Comparison of ENCODE assay signal across 8 mouse cellular contexts in the genomic region with DNA sequence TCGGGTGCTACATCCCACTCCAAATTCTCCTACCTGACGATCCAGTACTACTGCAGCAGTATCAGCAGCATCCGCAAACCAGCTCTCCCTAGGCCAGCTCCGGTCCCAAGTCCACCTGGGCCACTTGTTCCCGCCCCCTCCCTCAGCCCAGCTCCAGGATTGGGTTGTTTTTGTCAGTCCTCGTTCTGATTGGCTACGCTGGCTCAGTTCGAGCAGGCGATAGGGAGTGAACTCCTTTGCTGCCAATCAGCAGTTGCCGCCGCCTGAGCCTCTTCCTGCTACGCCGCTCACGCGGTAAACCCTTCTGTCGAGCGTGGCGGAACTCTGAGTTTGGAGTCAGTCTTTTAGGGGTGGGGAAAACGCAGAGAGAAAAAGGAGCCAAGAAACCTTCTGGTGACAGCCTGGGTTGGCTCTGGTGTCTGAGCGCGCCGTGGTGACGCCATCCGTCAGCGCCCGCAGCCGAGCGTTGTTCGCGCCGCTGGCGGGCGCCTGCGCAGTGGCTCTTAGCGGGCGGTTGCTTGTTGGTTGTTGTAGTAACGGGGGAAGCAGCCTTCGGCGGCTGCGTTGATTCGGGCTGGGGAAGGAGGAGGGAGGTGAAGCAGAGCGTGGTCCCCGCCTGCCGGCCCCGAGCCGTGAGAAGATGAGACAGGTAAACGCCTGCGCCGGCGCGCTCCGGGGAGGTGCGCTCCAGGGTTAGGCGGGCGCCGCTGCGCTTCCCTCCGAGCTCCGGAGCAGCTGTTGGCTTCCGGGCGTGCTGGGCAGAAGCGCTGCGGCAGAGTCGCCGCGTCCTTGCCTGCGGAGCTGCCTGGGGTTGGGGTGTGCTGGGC. TPM values are rescaled to one million over a fixed set of nuclear protein-coding genes. Genes with fewer than 3 reads are reported as not detected.
DNase-seq lines count a peak whose midpoint lies in the region; ATAC-seq lines count a peak whose summit lies in the region.

A gene (minus strand): TSS at position 113 of the 827 bp plus-strand sequence.
A gene (plus strand): TSS at position 222 of the 827 bp plus-strand sequence.

- under 1% methylated on average over 67 of the region's 67 CpGs for WGBS in heart, embryonic 10.5 days
- WGBS in kidney, embryonic 15.5 days, result under 1% methylated on average over 67 of the region's 67 CpGs

- no peaks in the 10 kb centered on the region for H3K9me3 ChIP-seq in heart, embryonic 10.5 days
- no peaks in the 10 kb centered on the region for H3K9me3 ChIP-seq in kidney, embryonic 15.5 days (replicated peaks)

- ATAC-seq in erythroblast, adult 5-6 weeks (replicated peaks; ENCODE audit: low FRiP score, poor library complexity, severe bottlenecking), result peak; percentile 94
- peak; percentile 99 for ATAC-seq in kidney, embryonic 15.5 days (replicated peaks; ENCODE audit: low FRiP score)
- ATAC-seq in monocyte, adult 5-6 weeks (replicated peaks; ENCODE audit: insufficient number of reproducible peaks, low FRiP score, low TSS enrichment, poor library complexity, severe bottlenecking), result peak; percentile 94

- no peaks in the 10 kb centered on the region for H3K27me3 ChIP-seq in heart, embryonic 10.5 days (ENCODE audit: insufficient read depth, poor library complexity, severe bottlenecking)
- H3K27me3 ChIP-seq in kidney, embryonic 15.5 days, result no peaks in the 10 kb centered on the region

- H3K36me3 ChIP-seq in heart, embryonic 10.5 days, result peaks cover 46% of the 10 kb centered on the region
- H3K36me3 ChIP-seq in kidney, embryonic 15.5 days, result peaks cover 28% of the 10 kb centered on the region

- peak within 1 kb of the TSS; percentile 91 for H3K4me3 ChIP-seq in heart, embryonic 10.5 days
- peak within 1 kb of the TSS; percentile 62 for H3K4me3 ChIP-seq in kidney, embryonic 15.5 days (replicated peaks)

- peak; percentile 95 to 97 for DNase-seq in B cell, adult 2 months
- peak; percentile 99 for DNase-seq in brain, adult 2 months (ENCODE audit: low read depth, low spot score)
- DNase-seq in heart, embryonic 10.5 days (ENCODE audit: low spot score), result peak; percentile 98
- DNase-seq in liver, result peak; percentile 94
- peak; percentile 93 to 96 for DNase-seq in spleen, postnatal 4 days (ENCODE audit: low spot score in 2 of 2)

- H3K9ac ChIP-seq in kidney, embryonic 15.5 days, result peak within 1 kb of the TSS; percentile 61

- peaks cover 34% of the 10 kb centered on the region for H3K4me1 ChIP-seq in heart, embryonic 10.5 days
- H3K4me1 ChIP-seq in kidney, embryonic 15.5 days, result peaks cover 21% of the 10 kb centered on the region

- H3K27ac ChIP-seq in heart, embryonic 10.5 days, result peak within 1 kb of the TSS; percentile 97
- H3K27ac ChIP-seq in kidney, embryonic 15.5 days, result peak within 1 kb of the TSS; percentile 99

- peak within 1 kb of the TSS; percentile 79 for H3K4me2 ChIP-seq in kidney, embryonic 15.5 days

RNA-seq across cellular contexts. Expression of the first gene that starts in this region (rescaled TPM):
- total RNA-seq in erythroblast, adult 5-6 weeks (2015; ENCODE audit: low replicate concordance), result 15.0 and 22.3 TPM in 2 replicates
- 12.8 and 23.6 TPM in 2 replicates for total RNA-seq in erythroblast, adult 5-6 weeks (2017; ENCODE audit: low replicate concordance)
- 109 and 114 TPM in 2 replicates for polyA plus RNA-seq in heart, embryonic 10.5 days (2016; fragmentation: Nextera tagmentation; extraction: Ambion mirVana)
- 116 and 117 TPM in 2 replicates for polyA plus RNA-seq in kidney, embryonic 15.5 days (2015; fragmentation: Nextera tagmentation; extraction: Ambion mirVana)
- 17.2 to 32.8 TPM (median 25.8 TPM) in 3 replicates for total RNA-seq in monocyte, adult 5-6 weeks (2017)

RNA-seq across cellular contexts. Expression of the second gene that starts in this region (rescaled TPM):
- total RNA-seq in erythroblast, adult 5-6 weeks (2015; ENCODE audit: low replicate concordance), result 3.8 and 8.8 TPM in 2 replicates
- 11.3 and 12.1 TPM in 2 replicates for total RNA-seq in erythroblast, adult 5-6 weeks (2017; ENCODE audit: low replicate concordance)
- polyA plus RNA-seq in heart, embryonic 10.5 days (2016; fragmentation: Nextera tagmentation; extraction: Ambion mirVana), result 14.9 and 18.1 TPM in 2 replicates
- polyA plus RNA-seq in kidney, embryonic 15.5 days (2015; fragmentation: Nextera tagmentation; extraction: Ambion mirVana), result 13.0 and 13.2 TPM in 2 replicates
- total RNA-seq in monocyte, adult 5-6 weeks (2017), result 13.0 to 27.4 TPM (median 17.6 TPM) in 3 replicates

Comparison
In these comparisons a context has a peak if more than half of its experiments do, and no peak if none do; other contexts are left out.
1. Peak in every context shown above with its lines: DNase-seq, ATAC-seq, H3K4me3 ChIP-seq and H3K27ac ChIP-seq.